Mouse (Mus musculus) liver, postnatal 0 days (tissue): ENCODE results near the gene L1cam. TPM values are rescaled to one million over a fixed set of nuclear protein-coding genes. Genes with fewer than 3 reads are reported as not detected.

Experiments used
- ATAC-seq: fragments of 200-750 bp; cut with Nextera tagmentation; 2 replicates; pipeline ENCODE4 v1.8.0; 2017; ENCODE audit warnings: mild to moderate bottlenecking, moderate library complexity
- DNase-seq: peaks from one replicate; pipeline ENCODE4 v3.0.0-alpha.2; 2016
- H3K27ac ChIP-seq: fragments of 300-500 bp; sonication (generic); 2 replicates; pipeline ENCODE4 v1.5.1; 2014; ENCODE audit warnings: antibody characterized with exemption, moderate library complexity, mild to moderate bottlenecking, low read depth
- H3K27me3 ChIP-seq: fragments of 300-500 bp; sonication (generic); 2 replicates; pipeline ENCODE4 v1.6.1; 2014; ENCODE audit warnings: low read length, control low read depth, mixed read lengths; ENCODE audit not compliant: insufficient read depth
- H3K36me3 ChIP-seq: fragments of 300-500 bp; sonication (generic); replicated peaks from 2 replicates; pipeline ENCODE4 v1.6.1; 2014; ENCODE audit warnings: mild to moderate bottlenecking, control low read depth, low read length, moderate library complexity, mixed read lengths; ENCODE audit not compliant: insufficient read depth
- H3K4me1 ChIP-seq: fragments of 300-500 bp; sonication (generic); 2 replicates; pipeline ENCODE4 v1.6.1; 2014; ENCODE audit warnings: antibody characterized with exemption, mild to moderate bottlenecking, control low read depth; ENCODE audit not compliant: insufficient read depth
- H3K4me2 ChIP-seq: fragments of 300-500 bp; sonication (generic); 2 replicates; pipeline ENCODE4 v1.6.1; 2014; ENCODE audit warnings: low read depth, mild to moderate bottlenecking, low read length, moderate library complexity, mixed read lengths
- H3K4me3 ChIP-seq: fragments of 300-500 bp; sonication (generic); 2 replicates; pipeline ENCODE4 v1.5.1; 2014; ENCODE audit warnings: low read depth, low read length
- H3K9ac ChIP-seq: fragments of 300-500 bp; sonication (generic); replicated peaks from 2 replicates; pipeline ENCODE4 v1.6.1; 2014; ENCODE audit warnings: mild to moderate bottlenecking, moderate library complexity
- H3K9me3 ChIP-seq: fragments of 300-500 bp; sonication (generic); 2 replicates; pipeline ENCODE4 v1.6.1; 2016; ENCODE audit warnings: mild to moderate bottlenecking, control low read depth, low read length, mixed read lengths
- CTCF ChIP-seq: sonication (generic); IDR thresholded peaks from 2 replicates; pipeline ENCODE4 v1.5.1; 2016; ENCODE audit warnings: antibody characterized with exemption, low read depth
- EP300 ChIP-seq: IDR thresholded peaks from 2 replicates; pipeline ENCODE4 v1.6.1; 2016; ENCODE audit warnings: antibody characterized with exemption, low read depth, mild to moderate bottlenecking
- WGBS: fragments of 180-500 bp; shearing (Covaris S2); extraction: QIAGEN DNeasy Blood & Tissue Kit; methylation state at CpG from one replicate; pipeline ENCODE4 v1.1.7; 2014; ENCODE audit not compliant: insufficient replicate concordance; 5-methylcytosine and 5-hydroxymethylcytosine counted together
- polyA plus RNA-seq: library from polyadenylated mRNA; unstranded; fragments of >200 nt; fragmentation: Nextera tagmentation; extraction: Ambion mirVana; gene quantifications from 2 replicates; pipeline ENCODE4 v1.2.1, GENCODE M21; 2015

L1cam gene
- polyA plus RNA-seq, 1 experiment from 2014 or later, result 0.12 TPM

- TF ChIP-seq EP300 (no peak), CTCF (no peak)
- H3K27ac ChIP-seq, result no peak overlapping the region
- 41% methylated on average over 1 of the region's 1 CpGs for WGBS
Observed at GRCm38 (mm10) chrX:73871956-73872355, 23.9 kb downstream of the L1cam start.

GRCm38 (mm10) chrX:73871474-73871873, 24.4 kb downstream of the L1cam start:
- ATAC-seq, result no peak
- no peak overlapping the region for H3K4me3 ChIP-seq
- no peak overlapping the region for H3K9ac ChIP-seq
- no peaks in the 10 kb centered on the region for H3K36me3 ChIP-seq
- no peak overlapping the region for H3K4me2 ChIP-seq
- TF ChIP-seq EP300 (no peak), CTCF (no peak)
- H3K27ac ChIP-seq, result no peak overlapping the region
- H3K4me1 ChIP-seq, result no peaks in the 10 kb centered on the region
- DNase-seq, result no peak
- H3K27me3 ChIP-seq, result peaks cover 1% of the 10 kb centered on the region; the same call in 1 of the 2 replicates
- H3K9me3 ChIP-seq, result no peaks in the 10 kb centered on the region

More at GRCm38 (mm10) chrX:73871956-73872355, 23.9 kb downstream of the L1cam start:
- no peak for ATAC-seq
- DNase-seq, result no peak
- no peaks in the 10 kb centered on the region for H3K36me3 ChIP-seq
- H3K4me2 ChIP-seq, result no peak overlapping the region
- H3K4me1 ChIP-seq, result no peaks in the 10 kb centered on the region
- H3K9ac ChIP-seq, result no peak overlapping the region
- H3K9me3 ChIP-seq, result no peaks in the 10 kb centered on the region
- no peak overlapping the region for H3K4me3 ChIP-seq
- H3K27me3 ChIP-seq, result peaks cover 4% of the 10 kb centered on the region; the same call in 1 of the 2 replicates

- DNase-seq (peak; percentile 39), ATAC-seq (no peak)
- no peaks in the 10 kb centered on the region for H3K27me3 ChIP-seq
- H3K4me3 ChIP-seq, result no peak overlapping the region
- 14% methylated on average over 5 of the region's 5 CpGs for WGBS
- H3K9me3 ChIP-seq, result no peaks in the 10 kb centered on the region
- no peak overlapping the region for H3K4me2 ChIP-seq
- H3K27ac ChIP-seq, result no peak overlapping the region
- H3K36me3 ChIP-seq, result no peaks in the 10 kb centered on the region
- no peaks in the 10 kb centered on the region for H3K4me1 ChIP-seq
- H3K9ac ChIP-seq, result no peak overlapping the region
- TF ChIP-seq CTCF (no peak), EP300 (no peak)
Observed at GRCm38 (mm10) chrX:73869334-73869733, 26.6 kb downstream of the L1cam start.

GRCm38 (mm10) chrX:73867852-73868251, 28.1 kb downstream of the L1cam start:
- Histone ChIP-seq H3K36me3 (no peaks in the 10 kb centered on the region), H3K27me3 (no peaks in the 10 kb centered on the region), H3K4me3 (no peak overlapping the region), H3K4me2 (no peak overlapping the region), H3K27ac (no peak overlapping the region), H3K9me3 (no peaks in the 10 kb centered on the region), H3K9ac (no peak overlapping the region), H3K4me1 (no peaks in the 10 kb centered on the region)
- ATAC-seq (peak; percentile 81), DNase-seq (no peak)
- TF ChIP-seq CTCF, result no peak
- TF ChIP-seq EP300, result peak; percentile 62
- WGBS, result 39% methylated on average over 1 of the region's 1 CpGs

GRCm38 (mm10) chrX:73867256-73867655, 28.6 kb downstream of the L1cam start:
- ATAC-seq, result no peak

DNA sequence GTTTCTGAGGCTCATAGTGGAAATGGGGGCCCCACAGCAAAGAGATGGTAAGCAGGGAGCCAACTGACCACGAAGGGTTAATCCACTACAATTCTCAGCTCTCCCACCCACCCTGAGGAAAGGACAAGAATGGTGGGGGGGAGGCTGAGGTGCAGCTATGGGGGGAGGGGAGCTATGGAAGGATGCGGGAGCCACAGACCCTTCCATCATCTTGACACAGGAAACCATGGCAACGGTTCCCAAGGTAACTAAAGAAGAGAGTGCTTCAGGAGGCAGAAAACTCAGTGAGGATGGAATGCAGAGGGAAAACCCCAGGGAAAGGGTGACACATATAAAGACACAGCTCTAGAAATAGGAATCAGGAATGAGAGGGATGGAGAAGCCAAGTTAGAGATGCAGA, 31.2 kb downstream of the L1cam start:
- no peaks in the 10 kb centered on the region for H3K4me1 ChIP-seq
- H3K27ac ChIP-seq, result no peak overlapping the region
- H3K9ac ChIP-seq, result no peak overlapping the region
- no peak overlapping the region for H3K4me3 ChIP-seq
- H3K36me3 ChIP-seq, result no peaks in the 10 kb centered on the region
- 52% methylated on average over 3 of the region's 3 CpGs for WGBS
- H3K9me3 ChIP-seq, result no peaks in the 10 kb centered on the region
- ATAC-seq (no peak), DNase-seq (no peak)
- TF ChIP-seq CTCF (no peak), EP300 (no peak)
- H3K4me2 ChIP-seq, result no peak overlapping the region
- no peaks in the 10 kb centered on the region for H3K27me3 ChIP-seq

More at GRCm38 (mm10) chrX:73867256-73867655, 28.6 kb downstream of the L1cam start:
- Histone ChIP-seq H3K9me3 (no peaks in the 10 kb centered on the region), H3K27ac (no peak overlapping the region), H3K4me1 (no peaks in the 10 kb centered on the region), H3K36me3 (no peaks in the 10 kb centered on the region), H3K9ac (no peak overlapping the region), H3K4me2 (no peak overlapping the region), H3K27me3 (no peaks in the 10 kb centered on the region), H3K4me3 (no peak overlapping the region)
- 28% methylated on average over 3 of the region's 3 CpGs for WGBS
- DNase-seq, result no peak
- TF ChIP-seq EP300, result no peak
- no peak for TF ChIP-seq CTCF

- no peak overlapping the region for H3K27ac ChIP-seq
- H3K4me2 ChIP-seq, result no peak overlapping the region
- H3K9ac ChIP-seq, result no peak overlapping the region
- H3K4me1 ChIP-seq, result no peaks in the 10 kb centered on the region
- no peak for TF ChIP-seq EP300
- TF ChIP-seq CTCF, result no peak
- DNase-seq (no peak), ATAC-seq (no peak)
- WGBS, result 57% methylated on average over 3 of the region's 3 CpGs
- no peaks in the 10 kb centered on the region for H3K36me3 ChIP-seq
- H3K4me3 ChIP-seq, result no peak overlapping the region
- no peaks in the 10 kb centered on the region for H3K27me3 ChIP-seq
- no peaks in the 10 kb centered on the region for H3K9me3 ChIP-seq
Observed at GRCm38 (mm10) chrX:73855087-73855408, 40.9 kb downstream of the L1cam start.
